In the genomic region with DNA sequence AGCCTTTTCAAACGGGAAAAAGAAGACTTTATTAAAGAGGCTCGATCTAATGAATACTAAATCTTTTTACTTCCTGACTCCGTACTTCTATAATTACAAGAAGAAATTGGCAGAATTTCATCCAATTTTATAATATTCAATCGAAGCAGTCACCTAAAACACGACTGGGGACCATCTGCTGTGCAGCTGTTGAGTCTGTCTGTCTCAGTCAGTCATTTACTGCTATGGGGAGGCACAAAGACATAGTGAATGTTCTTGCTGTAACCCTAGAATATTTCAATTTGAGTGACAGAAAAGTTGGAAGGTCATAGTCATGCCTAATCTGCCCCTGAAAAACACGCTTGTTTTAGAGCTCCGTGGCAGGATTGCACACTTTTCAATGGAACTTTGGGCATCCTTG, we compare ENCODE assay signal across 26 mouse cellular contexts.
DNase-seq lines count a peak whose midpoint lies in the region; ATAC-seq and TF ChIP-seq lines count a peak whose summit lies in the region.
"Had no signal": no experiment of that assay in that cellular context is flagged by ENCODE, and none has a peak within 500 bp of the region (broad histone marks: within the 10 kb centered on the region; RNA-seq: fewer than 3 reads in every experiment).

No protein-coding gene starts in this region.

- intact Hi-C loops in left cerebral cortex, adult 2 months (cut with DNase I) = no loop called here

- no peaks in the 10 kb centered on the region for H3K27me3 ChIP-seq in forebrain, embryonic 14.5 days (replicated peaks; ENCODE audit: control insufficient read depth, insufficient read depth, low read length)
- no peaks in the 10 kb centered on the region for H3K27me3 ChIP-seq in forebrain, embryonic 13.5 days
- no peaks in the 10 kb centered on the region for H3K27me3 ChIP-seq in myocyte (ENCODE audit: control insufficient read depth, insufficient read depth, insufficient read length)
- H3K27me3 ChIP-seq: embryonic facial prominence, embryonic 12.5 days; heart, embryonic 12.5 days; hindbrain, embryonic 15.5 days; kidney, embryonic 15.5 days; megakaryocyte, embryonic 14.5 days; midbrain, embryonic 13.5 days had no signal

- H3K27ac ChIP-seq in forebrain, embryonic 14.5 days (ENCODE audit: low read depth, low read length) = no peak overlapping the region
- no peak overlapping the region for H3K27ac ChIP-seq in forebrain, embryonic 13.5 days
- no peak overlapping the region for H3K27ac ChIP-seq in left cerebral cortex, adult 2 months
- H3K27ac ChIP-seq: embryonic facial prominence, embryonic 12.5 days; forebrain, embryonic 10.5 days; heart, adult 2 months; hindbrain, embryonic 15.5 days; kidney, embryonic 15.5 days; midbrain, embryonic 13.5 days had no signal

- no peaks in the 10 kb centered on the region for H3K36me3 ChIP-seq in forebrain, embryonic 14.5 days (ENCODE audit: control insufficient read depth, insufficient read depth, low read length)
- no peaks in the 10 kb centered on the region for H3K36me3 ChIP-seq in forebrain, embryonic 13.5 days (ENCODE audit: poor library complexity, severe bottlenecking)
- H3K36me3 ChIP-seq in myocyte (ENCODE audit: control insufficient read depth, insufficient read depth) = no peaks in the 10 kb centered on the region
- H3K36me3 ChIP-seq: embryonic facial prominence, embryonic 12.5 days; forebrain, embryonic 10.5 days; heart, embryonic 12.5 days; hindbrain, embryonic 15.5 days; kidney, embryonic 15.5 days; midbrain, embryonic 13.5 days had no signal

- no peak overlapping the region for H3K9ac ChIP-seq in forebrain, embryonic 14.5 days (ENCODE audit: low read length)
- no peak overlapping the region for H3K9ac ChIP-seq in forebrain, embryonic 13.5 days
- H3K9ac ChIP-seq: embryonic facial prominence, embryonic 12.5 days; forebrain, postnatal 0 days; heart, embryonic 12.5 days; hindbrain, embryonic 15.5 days; kidney, embryonic 15.5 days; midbrain, embryonic 13.5 days had no signal

- no peak for TF ChIP-seq CTCF in brain, embryonic 14.5 days (IDR thresholded peaks at IDR 0.05; ENCODE audit: borderline replicate concordance, extremely low read depth, insufficient read depth, insufficient read length)
- no peak for TF ChIP-seq CTCF in left cerebral cortex, adult 2 months (IDR thresholded peaks at IDR 0.05)

- no peak overlapping the region for H3K4me3 ChIP-seq in forebrain, embryonic 14.5 days (ENCODE audit: low read depth, low read length)
- no peak overlapping the region for H3K4me3 ChIP-seq in forebrain, embryonic 13.5 days
- no peak overlapping the region for H3K4me3 ChIP-seq in myocyte
- no peak overlapping the region for H3K4me3 ChIP-seq in left cerebral cortex, adult 2 months
- H3K4me3 ChIP-seq: embryonic facial prominence, embryonic 12.5 days; forebrain, embryonic 10.5 days; heart, adult 2 months; heart, embryonic 12.5 days; hindbrain, embryonic 15.5 days; kidney, embryonic 15.5 days; megakaryocyte, embryonic 14.5 days; midbrain, embryonic 13.5 days had no signal

- no peak for TF ChIP-seq POLR2A in brain, embryonic 14.5 days (IDR thresholded peaks at IDR 0.05; ENCODE audit: borderline replicate concordance, extremely low read depth, insufficient read depth, insufficient read length, poor library complexity, severe bottlenecking)
- TF ChIP-seq POLR2A in myocyte (IDR thresholded peaks at IDR 0.05; ENCODE audit: insufficient read length, low read depth) = no peak

- H3K79me2 ChIP-seq in myocyte (ENCODE audit: control insufficient read depth, insufficient read depth) = no peaks in the 10 kb centered on the region

- H3K9me3 ChIP-seq in forebrain, embryonic 14.5 days (replicated peaks; ENCODE audit: control insufficient read depth, low read length) = no peaks in the 10 kb centered on the region
- H3K9me3 ChIP-seq in forebrain, embryonic 13.5 days (replicated peaks) = no peaks in the 10 kb centered on the region
- H3K9me3 ChIP-seq: embryonic facial prominence, embryonic 12.5 days; forebrain, embryonic 10.5 days; heart, embryonic 12.5 days; hindbrain, embryonic 15.5 days; kidney, embryonic 15.5 days; megakaryocyte, embryonic 14.5 days; midbrain, embryonic 13.5 days had no signal

- peak; percentile 15 for DNase-seq in forebrain, embryonic 14.5 days (ENCODE audit: low spot score)
- DNase-seq in brain, embryonic 14.5 days (ENCODE audit: low read depth) = peak; percentile 21
- DNase-seq in layer of hippocampus, adult 9-11 months = peak; percentile 47
- no peak for DNase-seq in adrenal gland, adult 8-10 months
- DNase-seq in left cerebral cortex, adult 2 months (ENCODE audit: extremely low spot score in 1 of 2, low spot score in 2 of 2) = no peak
- DNase-seq: adrenal gland, postnatal 25 days; cerebellum, adult 8-10 months; cerebellum, postnatal 36 days; forebrain, postnatal 0 days; heart, adult 2 months; kidney, adult 11 months; kidney, postnatal 25 days; lung, postnatal 4 days; thymus, postnatal 4 days had no signal

- no peak overlapping the region for H3ac ChIP-seq in myocyte (ENCODE audit: control insufficient read depth, insufficient read length)

- 77% methylated on average over 7 of the region's 7 CpGs for WGBS in forebrain, embryonic 14.5 days
- WGBS in forebrain, embryonic 13.5 days = 76% methylated on average over 7 of the region's 7 CpGs

- H3K4me1 ChIP-seq in forebrain, embryonic 14.5 days (ENCODE audit: control insufficient read depth, insufficient read depth, low read length) = no peaks in the 10 kb centered on the region
- H3K4me1 ChIP-seq in forebrain, embryonic 13.5 days = no peaks in the 10 kb centered on the region
- H3K4me1 ChIP-seq: embryonic facial prominence, embryonic 12.5 days; heart, embryonic 12.5 days; hindbrain, embryonic 15.5 days; kidney, embryonic 15.5 days; megakaryocyte, embryonic 14.5 days; midbrain, embryonic 13.5 days had no signal

- no peak overlapping the region for H3K4me2 ChIP-seq in forebrain, embryonic 14.5 days (ENCODE audit: low read length)
- no peak overlapping the region for H3K4me2 ChIP-seq in forebrain, embryonic 13.5 days
- no peak overlapping the region for H3K4me2 ChIP-seq in myocyte (ENCODE audit: low read depth)
- H3K4me2 ChIP-seq: embryonic facial prominence, embryonic 12.5 days; heart, embryonic 12.5 days; hindbrain, embryonic 15.5 days; kidney, embryonic 15.5 days; liver, embryonic 11.5 days; midbrain, embryonic 13.5 days had no signal

- no peak for ATAC-seq in forebrain, embryonic 14.5 days
- no peak for ATAC-seq in forebrain, embryonic 13.5 days
- ATAC-seq: CD4-positive, CD25-positive, alpha-beta regulatory T cell, adult 4 months; forebrain, postnatal 0 days; inflammation-experienced regulatory T-cells, adult 6 months; midbrain, embryonic 13.5 days had no signal

TF ChIP-seq in myocyte, 11 proteins besides CTCF, POLR2A, EP300 and RAD21:
- TF ChIP-seq TCF3 (IDR thresholded peaks at IDR 0.05; ENCODE audit: insufficient read length, low read depth) = no peak
- no peak for TF ChIP-seq MAX (IDR thresholded peaks at IDR 0.05; ENCODE audit: low read depth)
- peak in 2 of 3 experiments; percentile 83 to 84 for TF ChIP-seq MYOD1 (IDR thresholded peaks at IDR 0.05; ENCODE audit: control insufficient read depth in 1 of 3, insufficient read length in 2 of 3, low read depth in 2 of 3)
- no peak for TF ChIP-seq POLR2AphosphoS2 (IDR thresholded peaks at IDR 0.05; ENCODE audit: insufficient read length, low read depth)
- TF ChIP-seq CEBPB (IDR thresholded peaks at IDR 0.05; ENCODE audit: insufficient read depth, poor library complexity, severe bottlenecking) = no peak
- TF ChIP-seq E2F4 (IDR thresholded peaks at IDR 0.05; ENCODE audit: insufficient read depth) = no peak
TF ChIP-seq in myocyte: peak in this region for 1.

Comparison
In these comparisons a context has a peak if more than half of its experiments do, and no peak if none do; other contexts are left out.
1. DNase-seq: peak in forebrain, embryonic 14.5 days (single experiment), brain, embryonic 14.5 days (single experiment) and layer of hippocampus, adult 9-11 months (single experiment); none in adrenal gland, adult 8-10 months (single experiment) and left cerebral cortex, adult 2 months (0 of 2).